Mouse (Mus musculus): Measurements from ENCODE around the gene Ism2.
A peak's percentile ranks its signal among the peaks of the same experiment; 100 is the strongest.

Gene Ism2

DNA sequence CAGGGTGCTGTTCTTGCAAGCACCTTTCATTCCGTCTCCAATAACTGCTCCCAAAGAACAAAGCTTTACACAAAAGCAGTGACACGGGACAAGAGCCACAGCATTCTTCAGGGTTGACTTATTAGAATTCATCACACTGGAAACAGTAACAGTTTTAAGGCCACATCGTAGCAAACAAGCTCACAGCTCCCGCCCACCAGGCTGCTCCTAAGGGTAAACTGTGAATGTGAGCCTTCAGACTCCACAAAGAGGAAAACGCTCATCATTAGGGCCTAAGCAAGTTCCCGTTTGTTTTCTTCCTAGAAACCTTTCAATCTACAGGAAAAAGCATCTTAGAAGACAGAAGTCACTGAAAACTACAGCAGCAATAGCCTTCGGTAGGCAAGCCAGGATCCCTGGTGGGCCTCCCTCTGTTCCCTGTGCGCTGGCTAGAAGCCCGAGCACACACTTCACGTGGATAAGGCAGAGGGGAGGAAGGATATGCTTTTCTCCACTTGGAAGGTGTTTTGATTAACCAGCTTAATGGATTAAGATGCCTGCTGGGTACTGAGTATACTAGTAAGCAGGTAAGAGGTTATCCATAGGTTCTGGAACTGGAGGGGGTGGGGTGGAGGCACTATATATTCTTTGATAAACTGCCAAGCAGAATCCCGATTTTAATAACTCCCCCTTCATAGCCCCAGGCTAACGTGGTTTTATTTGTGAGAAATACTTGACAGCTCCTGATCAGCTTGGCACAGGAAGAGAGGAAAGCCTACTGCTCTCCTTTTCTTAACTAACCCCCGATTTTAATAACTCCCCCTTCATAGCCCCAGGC, 6.5 kb upstream of the Ism2 start:
- TF ChIP-seq GATA4 (IDR thresholded peaks at IDR 0.05; ENCODE audit: insufficient replicate concordance, low read length), result no peak

DNA sequence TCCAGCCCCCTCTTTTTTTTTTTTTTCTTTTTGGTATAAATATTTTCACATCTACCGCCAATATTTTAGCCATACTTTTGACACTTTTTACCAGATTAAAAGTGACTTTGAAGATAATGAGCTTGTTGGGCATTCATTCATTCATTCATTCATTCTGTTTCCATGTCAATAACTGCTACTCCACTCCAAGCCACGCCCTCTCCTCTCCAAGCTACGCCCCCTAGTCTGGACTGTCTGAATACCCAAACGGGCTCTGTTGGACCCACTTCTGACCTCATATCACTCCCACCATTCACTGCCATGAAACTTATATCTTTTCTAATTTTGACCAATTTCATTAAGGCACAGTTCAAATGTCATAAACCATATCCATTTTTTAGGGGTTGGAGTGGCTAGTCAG, 1.7 kb upstream of the Ism2 start:
- TF ChIP-seq GATA4 (IDR thresholded peaks at IDR 0.05; ENCODE audit: insufficient replicate concordance, low read length), result no peak

DNA sequence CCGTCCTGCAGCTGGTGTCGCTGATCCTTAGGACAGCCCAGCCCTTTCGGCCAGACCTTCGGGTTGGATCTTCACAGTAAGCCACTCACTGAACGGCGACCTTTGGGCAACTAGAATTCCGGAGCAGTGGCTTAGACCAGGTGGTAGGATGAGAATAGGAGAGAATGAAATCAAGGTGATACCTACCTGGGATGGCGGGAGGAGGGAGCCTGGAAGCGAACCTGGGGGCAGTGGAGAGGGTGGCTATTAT, 861 bp upstream of the Ism2 start:
- no peak for TF ChIP-seq GATA4 (IDR thresholded peaks at IDR 0.05; ENCODE audit: insufficient replicate concordance, low read length)

DNA sequence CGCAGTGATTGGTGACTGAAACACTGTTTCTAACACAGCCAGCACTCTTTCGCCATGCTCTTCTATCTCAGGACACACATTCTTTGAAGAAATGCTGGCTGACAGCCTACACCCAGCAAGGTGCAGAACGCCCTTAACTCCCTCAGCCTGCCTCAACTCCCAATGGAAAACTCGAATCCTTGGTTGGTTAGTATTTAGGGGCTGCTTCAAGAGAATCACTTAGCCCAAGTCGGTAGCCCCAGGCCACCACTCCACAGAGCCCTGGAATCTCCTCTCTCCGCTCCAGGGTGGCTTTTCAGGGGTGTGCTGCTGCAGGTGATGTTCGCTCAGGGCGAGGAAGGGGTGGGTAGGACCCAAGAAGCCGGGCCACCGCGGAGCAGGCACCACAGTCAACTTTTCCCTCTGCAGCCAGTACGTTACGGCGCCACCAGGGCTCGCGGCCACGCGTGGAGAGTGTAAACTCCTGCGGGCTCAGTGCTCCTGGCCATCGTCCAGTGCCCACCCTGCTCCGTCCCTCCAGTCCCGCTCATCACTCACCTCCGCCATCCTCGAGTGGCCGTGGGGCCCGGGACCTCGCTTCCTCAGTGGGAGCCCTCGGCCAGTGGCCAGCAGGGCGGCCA, 358 bp downstream of the Ism2 start:
- TF ChIP-seq GATA4 (IDR thresholded peaks at IDR 0.05; ENCODE audit: insufficient replicate concordance, low read length), result no peak

DNA sequence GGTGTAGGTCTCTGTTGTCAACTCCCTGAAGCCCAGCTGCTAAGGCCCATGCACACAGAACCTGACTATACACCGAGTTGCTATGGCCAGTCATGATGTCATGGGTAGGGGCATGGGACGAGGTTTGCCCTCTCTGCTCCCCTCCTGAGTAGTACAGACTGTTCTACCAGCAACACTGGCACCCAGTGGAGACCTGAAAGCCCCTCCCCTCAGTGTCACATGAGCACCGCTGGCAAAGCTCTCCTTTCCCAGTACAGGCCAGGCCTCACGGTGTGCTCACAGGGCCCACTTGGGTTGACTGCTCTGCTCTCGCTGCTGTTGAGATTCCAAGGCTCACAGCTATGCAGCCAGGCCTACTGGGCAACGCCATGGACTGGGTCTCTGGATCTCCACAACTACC, 5.6 kb downstream of the Ism2 start:
- TF ChIP-seq GATA4 (IDR thresholded peaks at IDR 0.05; ENCODE audit: insufficient replicate concordance, low read length), result no peak

DNA sequence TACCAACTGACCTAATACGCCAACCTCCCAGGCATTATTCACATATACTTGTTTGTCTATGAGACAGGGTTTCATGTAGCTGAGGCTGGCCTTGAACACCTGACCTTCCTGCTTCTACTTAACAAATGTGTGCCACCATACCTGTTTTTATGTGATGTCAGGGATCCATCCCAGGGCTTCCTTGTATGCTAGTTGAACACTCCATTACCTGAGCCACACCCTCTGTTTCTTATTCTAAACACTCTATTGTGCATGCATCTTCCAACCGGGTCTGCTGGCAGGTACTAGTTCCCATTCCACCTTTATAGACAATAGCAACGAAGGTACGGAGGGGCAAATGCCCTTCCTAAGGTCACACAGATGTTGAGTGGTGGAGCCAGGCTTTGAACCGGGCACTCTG, 10.4 kb downstream of the Ism2 start:
- TF ChIP-seq GATA4 (IDR thresholded peaks at IDR 0.05; ENCODE audit: insufficient replicate concordance, low read length), result no peak

DNA sequence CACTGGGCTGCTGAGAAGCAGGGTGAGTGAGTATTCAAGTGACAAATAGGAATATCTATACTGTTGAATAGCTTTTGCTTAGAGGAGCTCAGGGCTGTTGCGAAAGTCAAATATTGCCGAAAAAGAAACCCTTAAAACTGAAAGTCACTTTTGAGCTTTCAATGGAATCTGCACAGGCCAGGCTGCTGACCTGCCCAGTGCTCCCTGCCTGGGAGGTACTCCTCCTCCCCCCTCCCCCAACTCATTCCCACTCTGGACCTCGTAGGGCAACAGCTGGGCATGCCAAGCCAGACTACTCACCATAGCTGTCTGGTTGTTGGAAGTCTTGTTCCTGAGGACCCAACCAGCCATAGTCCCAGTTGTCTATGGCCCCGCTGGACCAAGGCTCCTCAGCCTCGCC, 14.8 kb downstream of the Ism2 start:
- TF ChIP-seq GATA4 (IDR thresholded peaks at IDR 0.05; ENCODE audit: insufficient replicate concordance, low read length), result no peak

DNA sequence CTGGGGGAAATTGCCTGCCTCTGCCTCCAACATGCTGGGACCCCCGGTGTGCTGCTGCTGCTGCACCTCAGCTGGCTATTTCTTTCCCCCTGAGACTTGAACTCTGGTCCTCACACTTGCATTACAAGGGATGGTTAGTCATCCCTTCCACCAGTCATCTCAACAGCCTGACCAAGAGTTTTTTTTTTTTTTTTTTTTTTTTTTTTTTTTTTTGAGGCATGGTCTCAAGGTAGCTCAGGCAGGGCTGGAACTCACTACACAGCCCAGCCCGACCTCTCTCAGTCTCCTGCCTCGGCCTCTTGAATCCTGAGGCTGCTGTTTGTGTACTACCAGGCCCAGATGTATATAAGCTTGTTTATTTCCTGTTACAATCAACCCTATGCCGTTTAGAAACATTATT, 15.2 kb downstream of the Ism2 start:
- no peak for TF ChIP-seq GATA4 (IDR thresholded peaks at IDR 0.05; ENCODE audit: insufficient replicate concordance, low read length)

DNA sequence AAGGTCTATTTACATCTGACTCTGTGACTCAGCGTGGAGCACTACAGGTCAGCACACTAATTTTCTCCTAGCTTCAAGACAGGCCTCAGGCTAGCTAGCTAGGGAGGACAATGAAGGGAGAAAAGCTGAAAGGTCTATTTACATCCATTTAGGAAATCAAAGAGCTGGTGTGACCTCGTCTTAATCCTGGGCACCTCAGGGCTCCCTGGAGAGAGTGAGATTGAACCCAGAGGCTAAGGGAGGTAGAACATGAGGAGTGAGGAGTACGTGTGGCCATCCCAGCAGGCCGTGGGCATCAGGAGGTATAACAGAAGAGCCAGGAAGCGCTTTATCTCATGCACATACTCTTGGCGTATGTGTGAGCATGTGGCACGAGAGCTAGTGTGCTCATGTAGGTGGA, 15.8 kb downstream of the Ism2 start:
- TF ChIP-seq GATA4 (IDR thresholded peaks at IDR 0.05; ENCODE audit: insufficient replicate concordance, low read length), result no peak

DNA sequence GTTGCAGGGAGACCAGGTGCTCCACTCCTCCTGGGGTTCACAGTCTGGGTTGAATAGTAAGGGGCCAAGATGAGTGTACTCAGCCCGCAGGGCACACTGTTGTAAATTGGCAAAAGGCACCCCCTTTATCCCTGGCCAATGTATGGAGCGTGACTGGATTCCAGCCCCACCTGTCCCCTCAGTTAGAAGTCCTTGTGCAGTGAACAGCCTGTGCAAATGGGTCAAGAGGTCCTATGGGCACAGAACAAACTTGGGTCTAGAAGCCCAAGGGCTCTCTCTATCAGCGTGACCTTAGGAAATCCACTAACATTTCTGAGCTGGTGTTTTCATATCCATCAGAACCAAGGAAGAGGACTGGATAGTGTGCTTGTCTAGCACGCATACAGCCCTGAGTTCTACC, 16.8 kb downstream of the Ism2 start:
- TF ChIP-seq GATA4 (IDR thresholded peaks at IDR 0.05; ENCODE audit: insufficient replicate concordance, low read length), result no peak

DNA sequence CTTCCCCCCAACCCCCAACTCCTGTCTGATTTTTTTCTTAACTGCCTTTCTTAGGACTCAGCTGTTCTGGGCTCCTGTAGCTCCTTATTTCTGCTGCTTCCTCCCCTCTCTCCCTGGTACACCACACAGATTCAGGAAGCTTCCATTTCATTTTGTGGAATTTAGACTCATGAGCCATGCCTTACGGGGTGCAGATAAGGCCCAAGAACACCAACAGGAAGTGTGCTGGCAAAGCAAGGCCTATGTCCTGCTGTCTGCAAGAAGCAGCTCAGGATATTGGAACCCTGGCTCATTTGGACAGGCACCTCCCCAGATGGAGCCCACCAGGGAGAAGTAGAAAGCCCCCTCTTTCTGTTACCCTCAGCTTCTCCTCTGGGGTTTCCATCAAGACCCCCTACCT, 17.7 kb downstream of the Ism2 start:
- no peak for TF ChIP-seq GATA4 (IDR thresholded peaks at IDR 0.05; ENCODE audit: insufficient replicate concordance, low read length)

DNA sequence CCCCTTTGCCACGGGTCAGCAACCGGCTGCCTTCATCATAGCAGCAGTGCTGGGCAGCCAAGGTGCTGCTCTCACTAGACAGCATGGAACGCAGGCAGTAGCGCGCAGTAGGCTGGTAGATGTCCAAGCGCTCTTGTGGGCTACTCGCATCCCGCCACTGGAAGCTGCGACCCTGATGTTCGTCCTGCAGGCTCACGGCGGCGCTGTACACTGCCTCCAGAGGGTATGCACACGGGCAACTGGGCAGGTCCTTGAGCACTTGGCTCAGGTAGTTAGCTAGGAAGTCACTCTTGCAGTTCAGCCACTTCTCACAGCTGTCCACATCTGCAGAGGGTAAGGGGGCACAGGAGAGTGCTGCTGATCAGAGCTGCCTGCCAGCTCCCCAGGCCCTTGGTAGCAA, 19.6 kb downstream of the Ism2 start:
- no peak for TF ChIP-seq GATA4 (IDR thresholded peaks at IDR 0.05; ENCODE audit: insufficient replicate concordance, low read length)

DNA sequence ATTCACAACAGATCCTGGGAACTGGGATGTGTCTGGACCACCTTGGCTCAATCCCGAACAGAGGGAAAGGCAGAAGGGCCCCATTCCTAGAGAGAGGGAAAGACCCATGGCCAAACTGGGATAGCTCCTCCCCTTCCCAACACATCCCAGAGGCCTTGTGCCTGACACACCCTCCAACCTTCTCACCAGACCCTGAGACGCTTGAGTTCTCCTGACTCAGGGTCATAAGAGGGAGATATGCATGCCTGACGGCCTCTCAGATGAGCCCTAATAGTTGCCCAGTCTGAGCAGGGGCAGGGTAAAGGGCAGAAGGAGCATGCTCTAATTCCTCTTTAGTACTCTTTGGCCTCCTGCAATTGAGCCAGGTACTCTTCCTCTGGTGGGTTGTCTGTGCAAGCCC, 20.2 kb downstream of the Ism2 start:
- no peak for TF ChIP-seq GATA4 (IDR thresholded peaks at IDR 0.05; ENCODE audit: insufficient replicate concordance, low read length)

DNA sequence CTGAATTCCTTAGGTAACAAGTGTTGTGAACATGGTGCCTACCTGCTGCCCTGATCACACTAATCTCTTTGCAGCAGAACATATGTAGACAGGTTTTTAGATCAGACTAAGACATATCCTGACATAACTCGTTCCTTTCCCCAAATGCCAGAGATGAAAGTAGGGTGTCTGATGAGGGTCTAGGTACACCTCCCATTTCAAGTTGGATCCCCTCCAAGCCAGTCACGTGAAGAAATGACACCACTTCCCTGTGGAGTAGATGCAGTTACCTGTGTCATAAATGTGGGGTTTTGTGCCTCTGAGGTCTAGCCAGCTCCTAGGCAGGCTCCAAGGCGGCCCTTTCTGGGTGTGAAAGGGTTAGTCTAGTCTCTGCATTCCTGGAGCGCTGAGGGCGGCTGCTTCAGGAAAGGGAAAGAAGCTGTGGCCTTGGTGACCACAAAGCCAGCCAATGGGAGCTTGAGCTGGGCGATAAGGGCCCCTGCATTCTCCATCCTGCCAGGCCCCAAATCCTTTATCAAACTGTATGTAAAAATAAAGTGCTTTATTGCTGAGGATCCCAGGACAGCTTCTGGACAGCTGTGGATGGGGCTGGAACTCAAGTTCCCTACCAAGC, 21.3 kb downstream of the Ism2 start:
- peak; percentile 82; the same call in 1 of the 2 replicates for TF ChIP-seq GATA4 (IDR thresholded peaks at IDR 0.05; ENCODE audit: insufficient replicate concordance, low read length)

DNA sequence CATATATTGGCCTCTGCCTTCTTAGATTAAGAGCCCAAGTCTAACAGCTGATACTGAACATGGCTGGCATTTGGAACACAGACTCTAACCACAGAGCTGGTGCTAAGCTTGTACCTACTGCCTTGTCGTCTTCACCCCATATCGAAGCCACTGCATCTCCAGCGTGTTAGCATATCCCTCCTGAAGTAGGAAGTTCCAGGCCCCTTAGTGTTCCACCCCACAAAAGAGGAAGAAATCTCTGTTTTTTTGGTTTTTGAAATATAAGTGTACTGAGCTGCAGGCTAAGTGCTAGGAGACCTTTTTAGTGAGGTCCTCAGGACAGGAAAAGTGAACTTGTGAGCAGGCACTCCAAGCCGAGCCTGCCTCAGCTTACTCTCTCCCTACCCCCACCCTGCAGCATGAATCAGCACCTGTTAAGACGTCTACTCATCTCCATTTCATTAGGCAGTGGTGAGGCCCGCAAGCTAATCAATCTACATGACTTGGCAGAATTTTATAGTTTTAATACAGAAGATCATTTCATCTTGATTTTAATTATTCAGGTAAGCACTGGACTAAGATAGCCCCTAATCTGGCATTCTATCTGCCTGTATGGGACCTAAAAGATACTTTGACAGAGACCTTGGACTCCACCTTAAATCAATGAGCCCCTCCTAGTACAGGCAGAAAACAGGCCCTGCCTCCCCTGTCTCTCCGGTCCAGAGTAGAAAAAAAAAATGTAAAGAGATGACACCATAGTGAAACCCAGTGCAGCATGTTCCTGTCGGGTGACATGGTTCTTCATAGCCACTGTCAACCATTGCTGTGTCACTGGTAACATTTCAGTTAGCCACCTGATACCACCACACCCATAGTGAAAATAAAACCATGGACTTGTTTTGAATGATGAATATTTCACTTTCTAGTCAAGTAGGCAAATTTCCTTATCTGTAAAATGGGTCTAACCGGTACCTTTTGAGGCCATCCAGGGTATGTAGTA, 24.4 kb downstream of the Ism2 start:
- no peak for TF ChIP-seq GATA4 (IDR thresholded peaks at IDR 0.05; ENCODE audit: insufficient replicate concordance, low read length)
